Mouse (Mus musculus) Patski (cell line): ENCODE data around the gene Pam. TPM values are rescaled to one million over a fixed set of nuclear protein-coding genes. Genes with fewer than 3 reads are reported as not detected.

Source experiments
- ATAC-seq: fragments of 100-300 bp; one replicate; pipeline ENCODE4 v1.8.0; 2021
- CTCF ChIA-PET: fragments of 350-600 bp; sonication (Branson Sonifier 250); formaldehyde crosslinking; loops from one replicate; lab custom pipeline; 2022; ENCODE audit warnings: inconsistent platforms; lab: Charles Lee
- POLR2A ChIA-PET: fragments of 350-600 bp; sonication (Branson Sonifier 250); formaldehyde crosslinking; loops from one replicate; lab custom pipeline; 2022; ENCODE audit warnings: antibody characterized with exemption, inconsistent platforms; lab: Charles Lee
- DNase-seq: peaks from one replicate; pipeline ENCODE4 v3.0.0-alpha.2; 2011; ENCODE audit warnings: low read depth, low spot score
- H3K27me3 ChIP-seq: fragments of 371-371 bp; one replicate; pipeline ENCODE4 v1.5.1; 2021
- CTCF ChIP-seq: fragments of 100-300 bp; IDR thresholded peaks from one replicate; pipeline ENCODE4 v1.5.1; 2021
- in situ Hi-C: fragments of 300-500 bp; cut with MboI; formaldehyde crosslinking; loops from 3 replicates; pipeline ENCODE4 v1.11.1; 2018; ENCODE audit warnings: low pct_unique_long_range_greater_than_20kb, mixed read lengths
- polyA plus RNA-seq: library from polyadenylated mRNA; unstranded; gene quantifications from one replicate; pipeline ENCODE4 v1.2.3, GENCODE M21; 2021

Pam gene
- polyA plus RNA-seq, 1 experiment from 2014 or later: 74.0 TPM

GRCm38 (mm10) chr1:97809255-97809912, 286.1 kb downstream of the Pam start:
- DNase-seq (no peak), ATAC-seq (no peak)
- in situ Hi-C loops: loop anchor here (5.0 to 10.0 kb wide), 4 partner anchors 373 to 965 kb away; no protein-coding TSS in a partner anchor
- peak; percentile 46 for TF ChIP-seq CTCF
- H3K27me3 ChIP-seq: no peaks in the 10 kb centered on the region
- ChIA-PET POLR2A (no interaction called here), CTCF (interaction anchor here (1.9 kb wide), 1 partner anchor 369 kb away, joined by 7 read pairs; no protein-coding TSS in a partner anchor)

- DNase-seq: no peak
- ATAC-seq: no peak
- no peak for TF ChIP-seq CTCF
- H3K27me3 ChIP-seq: no peaks in the 10 kb centered on the region
- CTCF ChIA-PET: interaction anchor here (1.1 kb wide), 1 partner anchor 375 kb away, joined by 3 read pairs; no protein-coding TSS in a partner anchor
- in situ Hi-C loops: loop anchor here (10.0 kb wide), 1 partner anchor 960 kb away; no protein-coding TSS in a partner anchor
- POLR2A ChIA-PET: no interaction called here
Observed at GRCm38 (mm10) chr1:97804520-97804919, 290.9 kb downstream of the Pam start.

GRCm38 (mm10) chr1:97802207-97802902, 293.1 kb downstream of the Pam start:
- CTCF ChIA-PET: interaction anchor here (0.8 to 1.5 kb wide), 10 partner anchors 8 to 548 kb away, joined by 3 to 7 read pairs (median 3); partner anchors contain the start of gene Ppip5k2

GRCm38 (mm10) chr1:97795936-97796335, 299.5 kb downstream of the Pam start:
- TF ChIP-seq CTCF: no peak

More at GRCm38 (mm10) chr1:97802207-97802902, 293.1 kb downstream of the Pam start:
- in situ Hi-C loops: loop anchor here (10.0 kb wide), 1 partner anchor 958 kb away; no protein-coding TSS in a partner anchor
- no peaks in the 10 kb centered on the region for H3K27me3 ChIP-seq
- TF ChIP-seq CTCF: peak; percentile 58
- peak; percentile 54 for ATAC-seq
- POLR2A ChIA-PET: no interaction called here
- DNase-seq: no peak

GRCm38 (mm10) chr1:97794110-97794509, 301.3 kb downstream of the Pam start:
- TF ChIP-seq CTCF: no peak
- ChIA-PET CTCF (interaction anchor here (1.4 kb wide), 1 partner anchor 11 kb away, joined by 4 read pairs; no protein-coding TSS in a partner anchor), POLR2A (no interaction called here)
- in situ Hi-C loops: no loop called here
- H3K27me3 ChIP-seq: no peaks in the 10 kb centered on the region
- DNase-seq (no peak), ATAC-seq (no peak)

More at GRCm38 (mm10) chr1:97795936-97796335, 299.5 kb downstream of the Pam start:
- no peak for ATAC-seq
- POLR2A ChIA-PET: no interaction called here
- no peak for DNase-seq
- in situ Hi-C loops: no loop called here
- CTCF ChIA-PET: interaction anchor here (1.8 kb wide), 1 partner anchor 15 kb away, joined by 4 read pairs; no protein-coding TSS in a partner anchor
- no peaks in the 10 kb centered on the region for H3K27me3 ChIP-seq

GRCm38 (mm10) chr1:97788490-97788889, 307.0 kb downstream of the Pam start:
- ChIA-PET POLR2A (no interaction called here), CTCF (interaction anchor here (1.1 to 2.0 kb wide), 3 partner anchors 11 to 23 kb away, joined by 3 to 7 read pairs (median 6); no protein-coding TSS in a partner anchor)
- no peaks in the 10 kb centered on the region for H3K27me3 ChIP-seq
- TF ChIP-seq CTCF: no peak
- DNase-seq: no peak
- no peak for ATAC-seq
- in situ Hi-C loops: no loop called here

- ChIA-PET POLR2A (no interaction called here), CTCF (interaction anchor here (1.1 to 2.0 kb wide), 4 partner anchors 11 to 23 kb away, joined by 3 to 7 read pairs (median 4); no protein-coding TSS in a partner anchor)
- no peaks in the 10 kb centered on the region for H3K27me3 ChIP-seq
- in situ Hi-C loops: no loop called here
- DNase-seq: no peak
- no peak for TF ChIP-seq CTCF
- ATAC-seq: no peak
Observed at GRCm38 (mm10) chr1:97787674-97788073, 307.8 kb downstream of the Pam start.

- ChIA-PET CTCF (no interaction called here), POLR2A (no interaction called here)
- no peak for ATAC-seq
- TF ChIP-seq CTCF: no peak
- in situ Hi-C loops: no loop called here
- H3K27me3 ChIP-seq: no peaks in the 10 kb centered on the region
- DNase-seq: no peak
Observed at GRCm38 (mm10) chr1:97785685-97786393, 309.6 kb downstream of the Pam start.

GRCm38 (mm10) chr1:97784928-97785327, 310.5 kb downstream of the Pam start:
- POLR2A ChIA-PET: no interaction called here
- TF ChIP-seq CTCF: no peak
- in situ Hi-C loops: no loop called here
- no peak for ATAC-seq
- DNase-seq: no peak
- H3K27me3 ChIP-seq: no peaks in the 10 kb centered on the region
- CTCF ChIA-PET: interaction anchor here (2.4 kb wide), 1 partner anchor 14 kb away, joined by 8 read pairs; the partner anchor contains the start of genes Gin1 and Ppip5k2

GRCm38 (mm10) chr1:97781674-97782073, 313.8 kb downstream of the Pam start:
- ATAC-seq: no peak
- DNase-seq: no peak
- in situ Hi-C loops: no loop called here
- CTCF ChIA-PET: interaction anchor here (0.9 to 1.0 kb wide), 2 partner anchors 10 kb away, joined by 4 to 5 read pairs; no protein-coding TSS in a partner anchor
- H3K27me3 ChIP-seq: no peaks in the 10 kb centered on the region
- TF ChIP-seq CTCF: no peak
- POLR2A ChIA-PET: no interaction called here
